Mouse (Mus musculus) gastrocnemius, postnatal 4 days (tissue): ENCODE measurements around the gene Fam25c. TPM values are rescaled to one million over a fixed set of nuclear protein-coding genes. Genes with fewer than 3 reads are reported as not detected.
A peak's percentile ranks its signal among the peaks of the same experiment; 100 is the strongest.

Source experiments
- DNase-seq, 2 experiments: peaks; one replicate each; pipeline ENCODE4 v3.0.0; 2021 to 2022; ENCODE audit warnings: low spot score in 2 of 2, mixed read lengths in 2 of 2
- long read RNA-seq, 2 experiments: library from polyadenylated mRNA; stranded (forward); transcript quantifications; one replicate each; pipeline ENCODE4 v2.0.0; 2021
- total RNA-seq, 2 experiments: library from RNA; stranded (reverse); gene quantifications; 2 replicates each; pipeline ENCODE4 v1.2.3; 2021

Gene Fam25c
- not detected for total RNA-seq
- long read RNA-seq, experiment 1, transcript Fam25c-201 (3 exons, 408 nt) = major isoform, 14 of 14 reads
- long read RNA-seq, experiment 1, partial matches to known transcripts = 0 of 14 reads
- long read RNA-seq, experiment 1, other reads (novel, unspliced or antisense) = 0 of 14 reads
- long read RNA-seq, experiment 2 = 0 reads

DNA sequence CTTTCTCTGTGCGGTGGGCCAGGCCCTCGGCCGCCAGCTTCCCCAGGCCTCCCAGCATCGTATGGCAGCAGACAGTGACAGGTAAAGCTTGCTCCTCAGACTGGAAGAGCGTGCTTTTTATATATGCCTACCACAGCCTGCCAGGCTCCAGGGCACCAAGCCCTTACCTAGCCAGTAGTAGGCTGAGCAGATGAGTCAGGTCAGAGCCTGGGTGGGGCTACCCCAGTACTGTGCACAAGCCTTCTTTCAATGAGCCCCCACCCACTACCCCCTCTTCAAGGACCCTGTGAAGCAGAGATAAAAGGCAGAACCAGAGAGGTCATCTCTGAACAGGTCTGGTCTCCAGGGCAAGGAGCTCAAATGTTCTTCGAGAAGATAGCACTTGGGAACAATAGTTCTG lies at the start of gene Fam25c:
Gene Fam25c, minus strand, starts transcription at position 133 of the 400 bp plus-strand sequence.
- no peak for DNase-seq

DNA sequence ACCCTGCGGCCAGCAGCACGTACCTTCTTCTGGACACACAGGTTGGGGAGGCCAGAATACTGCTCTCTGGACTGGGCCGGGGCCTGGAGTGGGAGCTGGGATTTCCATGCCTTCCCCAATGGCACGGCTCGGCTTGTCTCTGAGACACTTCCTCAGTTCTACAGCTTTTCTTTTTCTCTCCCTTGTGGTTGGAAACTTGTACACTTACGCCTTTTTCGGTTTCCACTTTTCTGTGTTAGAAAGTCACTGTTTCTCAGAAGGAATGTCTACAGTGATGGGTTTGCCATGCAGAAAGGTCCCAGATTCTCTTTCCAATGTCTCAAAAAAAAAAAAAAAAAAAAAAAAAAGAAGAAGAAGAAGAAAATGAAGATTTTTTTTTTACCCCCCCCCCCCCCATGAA lies 48.2 kb upstream of the Fam25c start:
- DNase-seq = no peak

DNA sequence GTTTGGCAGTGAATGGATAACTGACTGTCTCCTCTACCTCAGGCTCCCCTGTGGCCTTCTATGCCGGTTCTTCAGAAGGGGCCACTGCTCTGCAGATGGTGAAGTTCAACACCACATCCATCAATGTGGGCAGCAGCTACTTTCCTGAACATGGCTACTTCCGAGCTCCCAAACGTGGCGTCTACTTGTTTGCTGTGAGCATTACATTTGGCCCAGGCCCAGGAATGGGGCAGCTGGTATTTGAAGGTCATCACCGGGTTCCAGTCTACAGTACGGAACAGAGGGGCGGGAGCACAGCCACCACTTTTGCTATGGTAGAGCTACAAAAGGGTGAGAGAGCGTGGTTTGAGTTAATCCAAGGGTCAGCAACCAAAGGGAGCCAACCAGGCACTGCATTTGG lies 47.6 kb upstream of the Fam25c start:
- no peak for DNase-seq

DNA sequence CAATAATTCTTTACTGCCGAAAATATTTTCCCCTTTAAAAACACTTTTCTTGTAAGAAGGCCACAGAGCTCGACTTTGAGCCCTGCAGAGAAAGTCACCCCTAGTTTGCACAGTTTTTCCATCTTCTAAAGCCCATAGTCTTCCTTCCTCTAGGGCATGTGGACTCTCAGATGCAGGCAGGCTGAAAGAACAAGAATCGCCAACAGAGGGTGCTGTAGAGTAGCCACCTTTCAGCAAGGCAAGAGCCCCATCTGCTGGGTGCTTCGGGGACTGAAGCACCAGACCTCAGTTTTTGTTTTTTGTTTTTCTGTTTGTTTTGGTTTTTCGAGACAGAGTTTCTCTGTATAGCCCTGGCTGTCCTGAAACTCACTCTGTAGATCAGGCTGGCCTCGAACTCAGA lies 45.9 kb upstream of the Fam25c start:
- DNase-seq = peak in 1 of 2 experiments; percentile 69

DNA sequence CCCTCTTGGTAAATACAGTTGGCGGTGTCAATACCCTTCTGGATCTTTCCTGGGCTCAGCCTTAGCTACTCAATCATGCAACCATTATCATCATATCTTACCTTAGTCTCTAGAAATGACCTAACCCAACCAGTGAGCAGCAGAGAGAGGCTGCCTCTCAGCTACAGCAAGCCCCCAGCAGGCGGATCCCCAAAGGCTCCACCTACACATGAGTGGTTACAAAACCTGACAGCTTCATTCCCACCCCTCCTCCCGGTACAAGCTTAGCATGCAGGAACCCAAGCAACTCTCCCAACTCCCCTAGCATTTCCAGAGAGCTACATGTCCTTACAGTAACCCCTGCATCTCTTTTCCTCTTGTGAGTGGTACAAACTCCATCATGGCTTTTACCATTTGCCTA lies 44.8 kb upstream of the Fam25c start:
- no peak for DNase-seq

DNA sequence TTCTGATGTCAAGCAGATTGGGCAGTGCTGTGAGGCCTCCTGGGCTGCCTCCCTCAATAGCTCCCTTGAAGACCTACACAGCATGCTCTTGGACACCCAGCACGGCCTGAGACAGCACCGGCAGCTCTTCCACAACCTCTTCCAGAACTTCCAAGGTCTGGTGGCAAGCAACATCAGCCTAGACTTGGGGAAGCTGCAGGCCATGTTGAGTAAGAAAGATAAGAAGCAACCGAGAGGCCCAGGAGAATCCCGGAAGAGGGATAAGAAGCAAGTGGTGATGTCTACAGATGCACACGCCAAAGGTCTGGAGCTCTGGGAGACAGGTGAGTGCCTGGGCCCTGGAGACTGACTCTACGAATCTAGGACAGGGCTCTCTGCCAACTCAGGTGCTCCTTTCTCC lies 44.1 kb upstream of the Fam25c start:
- no peak for DNase-seq

DNA sequence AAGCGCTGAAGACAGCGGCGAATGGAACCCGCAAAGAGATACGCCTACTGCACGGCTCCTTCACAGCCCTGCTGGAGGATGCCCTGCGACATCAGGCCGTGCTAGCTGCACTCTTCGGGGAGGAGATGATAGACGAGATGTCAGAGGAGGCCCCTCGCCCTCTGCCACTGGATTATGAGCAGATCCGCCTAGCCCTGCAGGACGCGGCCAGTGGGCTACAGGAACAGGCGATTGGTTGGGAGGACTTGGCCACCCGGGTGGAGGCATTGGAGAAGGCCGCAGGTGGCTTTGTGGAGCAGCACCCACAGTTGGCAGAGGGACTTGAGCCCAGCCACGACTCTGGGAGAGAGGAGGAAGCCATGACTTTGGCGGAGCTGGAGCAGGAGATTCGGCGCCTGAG lies 43.7 kb upstream of the Fam25c start:
- no peak for DNase-seq

DNA sequence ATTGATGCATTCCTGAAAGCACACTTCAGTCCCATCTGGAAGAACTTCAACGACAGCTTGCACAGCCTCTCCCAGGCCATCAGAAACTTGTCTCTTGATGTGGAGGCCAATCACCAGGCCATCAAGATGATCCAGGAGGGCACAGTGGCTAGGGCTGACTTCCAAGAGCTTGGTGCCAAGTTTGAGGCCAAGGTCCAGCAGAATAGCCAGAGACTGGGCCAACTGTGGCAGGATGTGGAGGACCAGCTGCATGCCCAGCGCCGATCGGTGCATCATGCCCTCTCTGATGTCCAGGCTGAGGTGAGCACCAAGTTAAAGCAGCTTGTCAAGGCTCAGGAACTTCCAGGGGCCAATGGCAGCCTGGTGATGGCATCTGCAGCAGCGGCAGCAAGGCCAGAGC lies 42.6 kb upstream of the Fam25c start:
- DNase-seq = peak in 1 of 2 experiments; percentile 33

DNA sequence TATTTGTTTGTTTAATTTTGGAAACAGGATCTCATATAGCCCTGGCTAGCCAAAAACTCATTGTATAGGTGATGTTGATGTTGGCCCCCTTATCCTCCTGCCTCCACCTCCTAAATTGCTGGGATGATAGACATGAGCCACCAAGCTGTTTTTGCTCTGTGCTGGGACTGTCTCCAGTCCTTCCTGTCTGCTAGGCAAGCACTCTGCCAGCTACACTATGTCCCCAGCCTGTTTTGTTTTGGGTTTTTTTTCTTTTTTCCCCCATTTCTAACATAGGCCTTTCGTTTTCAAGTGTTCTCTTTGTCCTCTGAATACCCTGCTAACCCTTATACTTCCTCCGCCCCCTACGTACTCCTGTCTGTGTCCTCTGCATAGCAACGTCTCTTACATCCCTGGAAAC lies 38.1 kb upstream of the Fam25c start:
- DNase-seq = no peak

DNA sequence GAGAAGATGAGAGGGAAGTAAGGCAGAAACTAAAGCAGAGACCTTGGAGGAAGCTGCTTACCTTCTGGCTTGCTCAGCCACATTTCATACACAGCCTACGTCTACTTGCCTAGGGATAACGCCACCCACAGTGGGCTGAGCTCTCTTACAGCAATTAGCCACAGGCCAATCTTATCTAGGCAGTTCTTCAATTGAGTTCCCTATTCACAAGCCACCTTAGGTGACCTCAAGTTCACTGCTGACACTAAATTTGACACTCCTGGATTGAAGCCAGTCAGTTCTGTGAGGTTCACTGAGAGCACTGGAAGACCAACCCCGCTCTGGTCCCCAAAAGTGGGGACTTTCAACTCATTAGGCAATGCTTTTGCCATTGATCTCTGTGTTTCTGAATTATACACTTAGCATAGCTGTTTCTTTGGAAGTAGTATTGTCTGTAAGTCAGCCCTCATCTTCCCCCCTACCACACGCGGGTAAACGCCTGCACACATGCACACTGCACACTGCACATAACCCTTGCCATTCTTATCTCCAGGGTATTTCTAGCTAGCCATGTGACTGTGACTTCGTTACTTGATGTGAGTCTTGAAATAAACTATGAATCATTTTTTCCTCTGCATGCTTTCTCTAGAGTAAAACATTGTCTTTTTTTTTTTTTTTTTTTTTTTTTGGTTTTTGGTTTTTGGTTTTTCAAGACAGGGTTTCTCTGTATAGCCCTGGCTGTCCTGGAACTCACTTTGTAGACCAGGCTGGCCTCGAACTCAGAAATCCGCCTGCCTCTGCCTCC lies 27.9 kb upstream of the Fam25c start:
- no peak for DNase-seq

DNA sequence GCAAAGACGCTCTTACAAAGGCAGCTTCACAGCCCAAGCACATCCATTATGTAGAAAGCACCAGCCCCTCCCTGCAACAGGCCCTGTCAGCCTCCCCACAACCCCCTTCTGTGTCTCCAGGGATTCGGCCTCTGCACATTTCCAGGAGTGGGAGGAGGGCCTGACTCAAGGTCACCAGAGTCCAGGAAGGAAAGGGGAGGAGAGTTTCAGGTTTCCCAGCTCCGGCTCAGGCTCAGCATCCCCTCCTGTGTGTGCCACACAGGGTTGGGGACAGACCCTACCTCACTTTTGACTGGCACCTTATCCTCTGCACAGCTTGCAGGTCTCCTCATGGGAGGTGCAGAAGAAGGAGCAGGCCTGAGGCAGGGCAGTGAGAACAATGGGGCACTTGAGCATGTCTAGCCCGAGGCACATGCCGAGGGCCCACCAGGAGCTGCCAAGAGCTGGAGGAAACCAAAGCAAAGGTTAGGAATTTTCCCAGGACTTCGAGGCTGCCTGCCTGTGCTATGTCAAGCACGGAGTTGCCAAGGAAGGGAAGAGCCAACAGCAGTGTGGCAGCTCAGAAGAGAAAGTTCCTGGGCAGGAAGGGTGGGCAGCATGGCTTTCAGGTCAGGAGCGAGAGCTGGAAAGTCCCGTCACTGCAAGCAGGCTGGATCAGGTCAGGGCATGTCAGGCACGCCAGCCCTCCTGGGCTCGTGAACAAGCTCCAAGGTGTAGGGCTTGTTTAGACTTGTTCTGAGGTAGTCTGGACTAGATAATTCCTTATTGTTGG lies 23.5 kb upstream of the Fam25c start:
- DNase-seq = no peak

DNA sequence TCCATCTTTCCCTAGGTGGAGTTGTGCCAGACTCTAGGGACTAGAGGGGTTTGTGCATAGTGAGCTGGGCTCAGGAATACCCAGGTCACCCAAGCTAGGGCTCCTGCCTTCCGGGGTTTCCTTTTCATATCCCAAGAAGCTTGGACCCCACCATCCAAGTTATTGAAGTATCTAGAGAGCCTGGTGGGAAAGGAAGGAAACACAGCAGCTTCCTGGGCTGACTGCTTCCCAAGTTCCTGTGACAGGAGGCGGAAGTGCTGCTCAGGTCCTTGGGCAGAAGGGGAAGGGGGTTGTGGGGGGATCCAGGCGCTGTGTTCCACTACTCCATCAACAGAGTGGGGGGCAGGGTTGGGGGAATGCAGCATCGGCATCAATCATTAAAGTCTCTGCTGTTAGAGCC lies 21.9 kb upstream of the Fam25c start:
- DNase-seq = no peak

DNA sequence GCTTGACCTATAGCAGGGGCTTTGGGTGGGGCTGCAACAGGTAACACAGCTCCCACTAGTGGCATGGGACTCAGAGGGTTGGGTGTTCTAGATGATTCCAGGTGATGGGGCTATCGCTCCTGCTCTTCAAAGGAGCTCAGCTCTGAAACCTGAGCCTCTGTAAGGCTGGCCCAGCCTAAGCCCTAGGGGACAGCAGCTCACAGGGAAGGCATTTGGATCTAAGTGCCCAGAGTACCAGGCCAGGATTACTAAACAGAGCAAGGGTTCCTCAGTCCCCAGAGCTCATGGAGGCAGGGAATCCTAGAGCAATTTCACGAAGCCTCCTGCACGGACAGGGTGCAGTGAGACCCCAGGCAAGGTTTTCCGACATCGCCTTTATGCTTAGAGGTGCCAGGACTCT lies 20.7 kb upstream of the Fam25c start:
- no peak for DNase-seq

DNA sequence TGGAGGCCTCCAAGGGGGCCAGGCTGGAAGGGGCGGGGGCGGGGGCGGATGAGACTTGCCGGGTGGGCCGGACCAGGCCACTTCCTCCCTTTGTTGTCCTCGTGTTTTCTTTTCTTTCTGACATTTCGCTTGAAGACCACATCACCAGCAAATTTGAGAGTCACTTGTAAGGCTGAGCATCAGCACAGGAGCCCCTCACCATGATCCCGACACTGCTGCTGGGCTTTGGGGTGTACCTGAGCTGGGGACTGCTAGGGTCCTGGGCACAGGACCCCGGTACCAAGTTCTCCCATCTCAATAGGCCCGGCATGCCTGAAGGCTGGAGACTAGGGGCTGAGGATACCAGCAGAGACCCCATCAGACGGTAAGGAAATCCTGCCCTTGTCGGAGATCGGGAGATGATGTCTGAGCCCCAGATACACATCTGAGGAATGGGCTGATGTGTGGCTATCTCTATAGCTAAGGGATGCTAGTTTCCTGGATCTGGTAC lies 20.2 kb upstream of the Fam25c start, which contains the start of gene Mmrn2:
Gene Mmrn2, plus strand, starts transcription at position 51 of the 490 bp plus-strand sequence.
- no peak for DNase-seq

DNA sequence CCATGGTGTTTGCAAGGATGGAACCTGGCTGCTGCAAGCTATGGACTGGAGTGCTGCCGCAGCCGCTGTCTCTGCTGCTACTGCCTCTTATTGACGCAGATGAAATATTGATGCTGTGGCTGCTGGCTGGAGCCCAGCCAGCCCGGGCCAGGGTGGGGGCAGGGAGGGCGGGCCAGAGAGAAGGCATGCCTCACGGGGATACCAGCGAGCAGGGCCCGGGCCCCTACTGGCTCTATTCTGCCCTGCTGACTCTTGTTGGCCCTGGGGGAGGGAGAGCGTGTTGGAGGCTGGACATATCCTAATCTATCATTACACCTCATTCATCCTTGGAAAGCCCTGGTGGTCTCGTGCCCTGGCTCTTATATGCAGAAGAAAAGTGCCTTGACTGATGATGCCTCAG lies 19.3 kb upstream of the Fam25c start, which contains the start of gene Sncg:
Gene Sncg, minus strand, starts transcription at position 213 of the 400 bp plus-strand sequence.
- DNase-seq = no peak

DNA sequence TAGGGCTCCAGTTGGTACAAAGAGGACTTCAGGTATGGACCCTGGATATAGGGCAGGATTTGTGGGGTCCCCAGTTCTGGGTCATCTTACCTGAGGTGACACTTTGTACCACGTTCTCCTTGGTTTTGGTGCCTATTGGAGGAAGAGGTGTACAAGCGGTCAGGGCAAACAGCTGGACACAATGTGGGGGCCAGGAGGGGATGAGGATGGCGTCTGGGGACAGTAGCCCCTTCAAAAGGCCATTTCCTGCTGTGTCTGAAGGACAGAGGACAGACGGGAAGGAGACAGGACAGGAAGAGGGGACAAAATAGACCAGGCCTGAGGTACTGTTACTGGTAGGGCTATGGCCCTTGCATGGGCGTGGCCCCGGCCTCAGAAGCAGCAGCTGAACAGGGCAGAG lies 18.3 kb upstream of the Fam25c start:
- DNase-seq = no peak

DNA sequence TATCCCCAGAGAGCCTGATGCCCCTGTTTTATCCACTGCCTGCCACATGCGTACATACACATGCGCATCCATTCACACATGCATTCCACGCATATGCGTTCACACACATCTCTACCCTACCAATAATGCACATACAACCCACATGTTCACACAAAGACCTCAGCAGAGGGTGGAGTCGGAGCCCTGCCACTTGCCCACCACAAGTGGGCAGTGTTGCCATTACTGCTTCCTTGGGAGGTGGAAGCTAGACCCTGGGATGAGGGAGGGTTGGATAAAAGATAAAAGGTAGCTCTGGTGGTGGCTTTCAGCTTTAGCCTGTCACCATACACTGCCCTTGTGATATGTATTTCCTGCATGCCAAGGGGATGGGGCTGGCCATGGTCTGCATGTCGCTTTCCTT lies 17.4 kb upstream of the Fam25c start:
- peak; percentile 54 to 60 for DNase-seq

DNA sequence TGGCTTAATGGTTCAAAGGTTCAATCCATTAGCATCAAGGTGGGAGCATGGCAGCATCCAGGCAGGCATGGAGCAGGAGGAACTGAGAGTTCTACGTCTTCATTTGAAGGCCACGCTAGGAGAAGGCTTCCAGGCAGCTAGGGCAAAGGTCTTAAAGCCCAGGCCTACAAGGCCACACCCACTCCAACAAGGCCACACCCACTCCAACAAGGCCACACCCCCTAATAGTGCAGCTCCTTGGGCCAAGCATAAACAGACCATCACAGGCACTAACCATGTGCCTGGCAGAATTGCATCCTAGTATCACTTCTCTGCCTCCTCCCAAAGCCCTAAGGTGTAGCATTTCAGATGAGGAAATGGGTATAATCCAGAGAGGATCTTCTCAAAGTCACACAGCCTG lies 16.5 kb upstream of the Fam25c start:
- no peak for DNase-seq

DNA sequence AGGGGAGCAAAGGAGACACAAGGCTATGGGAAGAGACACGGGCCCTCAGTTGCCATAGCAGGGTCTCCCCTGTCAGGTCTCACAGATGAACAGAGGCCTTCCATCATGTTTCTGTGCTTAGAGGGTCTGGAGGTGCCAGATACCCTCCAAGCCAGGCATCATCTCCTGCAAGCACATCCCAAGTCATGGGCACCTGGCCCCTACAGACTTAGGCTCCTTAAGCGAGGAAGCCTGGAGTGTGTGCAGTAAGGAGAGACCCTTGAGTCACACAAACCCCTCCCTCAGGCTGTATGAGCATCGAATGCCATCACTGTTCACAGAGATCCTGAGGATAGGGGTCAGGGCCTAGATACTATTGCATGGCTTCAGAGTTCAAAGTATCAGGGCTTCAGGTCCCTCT lies 15.7 kb upstream of the Fam25c start:
- DNase-seq = no peak

DNA sequence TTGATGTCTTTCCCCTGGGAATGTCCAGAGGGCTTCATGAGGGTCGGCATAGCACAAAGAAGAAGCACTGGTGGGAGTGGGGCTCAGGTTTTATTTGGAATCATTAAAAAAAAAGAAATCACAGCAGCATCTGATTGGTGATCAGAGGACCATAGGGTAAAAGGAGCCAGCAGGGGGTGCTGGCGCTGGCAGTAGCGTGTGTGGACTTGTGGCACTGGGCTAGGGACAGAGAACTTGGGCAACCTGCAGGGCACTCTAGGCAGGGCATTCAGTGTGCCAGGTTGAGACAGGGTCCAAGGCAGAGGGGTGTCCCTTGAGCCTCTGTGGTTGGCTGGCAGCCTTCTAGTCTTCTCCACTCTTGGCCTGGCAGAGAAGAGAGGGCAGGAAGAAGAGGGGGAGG lies 15.0 kb upstream of the Fam25c start:
- no peak for DNase-seq

DNA sequence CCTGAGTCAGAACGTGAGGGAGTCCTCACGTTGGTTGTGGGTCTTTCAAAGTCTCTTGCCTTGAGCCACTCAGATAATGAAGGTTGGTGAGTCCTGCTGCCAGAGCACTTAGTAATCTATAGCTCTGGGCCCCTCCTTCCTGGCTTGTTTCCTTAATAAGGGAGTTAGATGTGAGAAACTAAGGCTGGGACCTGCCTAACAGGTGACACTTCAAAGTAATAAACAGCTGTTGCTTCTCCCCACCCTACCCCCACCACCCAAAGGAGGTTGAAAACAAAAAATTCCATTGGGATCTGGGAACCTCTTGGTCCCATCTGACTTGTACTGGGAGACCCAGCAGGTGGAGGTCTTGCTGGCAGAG lies 9.9 kb upstream of the Fam25c start:
- DNase-seq = no peak
